Mouse (Mus musculus): ENCODE data around the gene Ovol1.

The Ovol1 gene

DNA sequence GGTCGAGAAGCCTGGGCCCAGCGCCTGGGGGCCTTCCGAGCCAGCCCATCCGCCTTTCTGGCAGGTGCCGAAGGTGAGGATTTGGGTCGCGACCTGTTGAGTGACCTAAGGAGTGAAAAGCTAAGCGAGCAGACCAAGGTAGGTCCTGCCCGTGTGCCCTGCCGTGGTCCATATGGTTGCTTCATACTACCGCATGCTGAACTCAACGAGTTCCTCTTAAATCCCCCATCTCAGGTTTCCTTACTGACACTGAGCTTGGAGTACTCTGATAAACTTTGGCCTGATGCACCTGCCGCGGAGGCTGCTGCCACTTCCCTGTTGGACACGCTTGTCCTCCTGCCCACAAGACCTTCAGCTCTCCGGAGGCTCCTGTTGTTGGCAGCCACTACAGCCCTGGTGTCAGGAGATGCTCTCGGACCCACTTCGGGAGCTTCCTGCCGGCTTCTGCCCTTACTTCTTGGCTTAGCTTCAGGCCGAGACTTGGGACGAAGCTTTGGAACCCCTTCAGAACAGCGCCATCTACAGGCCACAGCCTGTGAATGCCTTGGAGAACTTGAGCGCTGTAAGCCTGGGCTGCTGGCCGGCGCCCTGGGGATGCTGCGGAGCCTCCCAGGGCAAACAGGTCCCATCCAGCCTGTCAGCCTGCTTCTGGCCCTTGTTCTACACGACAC, 8.2 kb upstream of the Ovol1 start:
- DNase-seq (ENCODE audit: low spot score): peak; percentile 87

DNA sequence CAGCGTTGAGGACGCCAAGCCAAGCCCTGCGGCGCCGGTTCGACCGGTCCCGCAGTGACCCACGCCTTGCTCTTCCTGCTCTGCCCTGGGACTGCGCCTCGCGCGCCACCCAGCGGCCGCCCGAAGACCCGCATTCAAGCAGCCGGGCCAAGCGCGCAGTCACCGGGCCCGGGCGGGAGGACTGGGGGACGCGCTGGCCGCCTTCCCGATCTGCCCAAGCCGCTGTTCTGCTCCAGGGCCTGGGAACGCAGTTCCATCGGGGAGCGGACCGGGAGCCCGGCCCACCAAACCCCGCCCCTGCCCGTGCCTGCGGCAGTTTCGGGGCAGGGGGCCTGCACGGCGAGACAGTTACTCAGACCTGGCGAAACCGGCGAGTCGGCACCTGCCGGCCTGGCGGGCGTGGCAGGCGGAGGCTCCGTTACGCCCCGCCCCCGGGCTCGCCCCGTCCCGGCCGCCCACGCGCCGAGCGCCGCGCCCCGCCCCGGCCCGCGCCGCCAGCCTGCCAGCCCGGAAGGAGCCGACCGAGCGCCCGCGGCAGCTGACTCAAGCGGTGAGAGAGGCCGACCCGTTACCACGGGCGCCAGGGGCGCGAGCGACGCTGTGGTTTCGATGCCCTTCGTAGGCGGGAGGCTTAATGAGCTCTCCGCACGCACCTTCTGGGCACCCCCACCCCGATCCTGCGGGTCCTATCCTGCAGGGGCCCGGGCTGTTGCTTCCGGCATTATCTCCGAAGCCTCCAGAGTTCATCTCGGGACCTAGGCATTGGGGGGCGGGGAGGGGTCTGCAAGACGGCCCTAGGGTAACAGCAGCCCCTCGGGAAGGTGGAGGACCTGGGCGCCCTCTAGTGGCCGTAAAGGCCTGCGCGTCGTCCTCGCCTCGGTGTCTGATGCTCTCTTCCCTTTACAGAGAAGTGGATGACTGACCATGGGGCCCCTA, 7.4 kb upstream of the Ovol1 start, which contains the start of gene Ap5b1:
Ap5b1 (plus strand) TSS at position 492 of the 936 bp plus-strand sequence.
- DNase-seq (ENCODE audit: low spot score): peak; percentile 82

DNA sequence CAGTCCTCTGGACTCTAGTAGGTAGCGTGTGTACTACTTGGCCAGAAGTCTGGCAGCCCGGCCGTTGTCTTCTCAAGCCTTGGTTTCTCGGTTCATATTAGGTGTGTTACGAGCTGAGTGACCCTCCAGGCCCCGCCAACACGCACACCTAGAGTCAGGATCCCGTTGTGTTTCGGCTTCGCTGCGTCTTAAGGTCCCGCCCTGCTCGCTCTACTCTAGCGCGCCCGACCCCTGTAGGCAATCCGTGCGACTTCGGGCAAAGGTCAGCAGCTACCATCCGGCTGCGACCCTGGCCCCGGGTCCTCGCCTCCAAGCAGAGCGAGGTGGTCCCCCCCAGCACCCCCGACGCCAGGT, 6.7 kb upstream of the Ovol1 start:
- DNase-seq (ENCODE audit: low spot score): peak; percentile 57

DNA sequence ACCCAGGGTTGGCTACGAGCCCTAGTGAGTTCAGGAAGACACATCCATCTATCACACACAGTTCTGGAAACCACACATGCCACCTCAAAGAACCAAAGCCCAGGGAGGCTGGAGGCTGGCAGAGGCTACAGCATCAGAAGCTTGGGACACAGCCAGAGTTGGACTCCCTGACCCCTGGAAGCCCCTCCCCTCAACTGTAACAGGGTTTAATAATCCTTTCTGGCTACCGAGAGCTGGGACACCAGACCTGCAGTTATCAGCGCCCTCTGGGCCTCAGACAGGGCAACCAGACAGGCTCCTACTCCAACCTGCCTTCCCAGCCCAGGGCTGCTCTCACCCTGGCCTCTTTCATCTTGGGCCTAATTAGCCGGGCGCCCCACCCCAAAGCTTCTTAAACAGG, 5.9 kb upstream of the Ovol1 start:
- peak; percentile 60 for DNase-seq (ENCODE audit: low spot score)

DNA sequence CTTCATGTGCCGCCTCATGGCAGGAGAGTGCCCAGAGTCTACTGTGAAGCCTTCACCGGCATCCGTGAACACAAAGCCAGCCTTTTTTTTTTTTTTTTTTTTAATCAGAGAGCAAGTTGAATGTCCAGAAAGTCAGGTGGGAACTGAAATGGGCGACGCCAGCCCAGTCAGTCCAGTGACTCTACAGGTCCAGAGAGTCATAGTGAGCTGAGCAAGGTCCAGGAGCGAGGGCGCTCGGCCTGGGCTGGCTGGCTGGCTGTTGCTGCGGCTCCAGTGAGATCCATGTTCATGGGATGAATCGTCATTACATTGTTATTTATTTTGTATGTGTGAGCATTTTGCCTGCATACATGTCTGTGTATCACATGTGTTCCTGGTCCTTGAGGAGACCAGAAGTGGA, 2.3 kb upstream of the Ovol1 start:
- DNase-seq (ENCODE audit: low spot score): no peak

DNA sequence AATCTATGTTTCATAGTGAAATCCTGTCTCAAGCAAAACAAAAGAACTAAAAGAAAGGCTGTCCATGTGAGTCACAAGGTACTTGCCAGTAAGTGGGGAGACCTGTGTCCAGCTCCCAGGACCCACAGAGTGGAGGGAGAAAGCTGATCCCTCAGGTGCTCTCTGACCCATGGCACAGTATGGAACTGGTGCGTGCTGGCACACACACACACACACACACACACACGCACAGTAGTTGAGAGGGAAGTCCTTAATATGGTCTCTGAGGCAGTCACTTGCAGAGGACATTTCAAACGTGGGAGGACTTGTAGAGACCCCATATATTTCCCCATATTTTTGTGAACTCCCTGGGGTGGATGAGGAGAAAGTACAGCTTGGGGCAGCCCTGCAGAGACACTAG, 1.4 kb upstream of the Ovol1 start:
- no peak for DNase-seq (ENCODE audit: low spot score)

- no peak for DNase-seq (ENCODE audit: low spot score)
Observed at GRCm38 (mm10) chr19:5561252-5561790, 875 bp upstream of the Ovol1 start.

DNA sequence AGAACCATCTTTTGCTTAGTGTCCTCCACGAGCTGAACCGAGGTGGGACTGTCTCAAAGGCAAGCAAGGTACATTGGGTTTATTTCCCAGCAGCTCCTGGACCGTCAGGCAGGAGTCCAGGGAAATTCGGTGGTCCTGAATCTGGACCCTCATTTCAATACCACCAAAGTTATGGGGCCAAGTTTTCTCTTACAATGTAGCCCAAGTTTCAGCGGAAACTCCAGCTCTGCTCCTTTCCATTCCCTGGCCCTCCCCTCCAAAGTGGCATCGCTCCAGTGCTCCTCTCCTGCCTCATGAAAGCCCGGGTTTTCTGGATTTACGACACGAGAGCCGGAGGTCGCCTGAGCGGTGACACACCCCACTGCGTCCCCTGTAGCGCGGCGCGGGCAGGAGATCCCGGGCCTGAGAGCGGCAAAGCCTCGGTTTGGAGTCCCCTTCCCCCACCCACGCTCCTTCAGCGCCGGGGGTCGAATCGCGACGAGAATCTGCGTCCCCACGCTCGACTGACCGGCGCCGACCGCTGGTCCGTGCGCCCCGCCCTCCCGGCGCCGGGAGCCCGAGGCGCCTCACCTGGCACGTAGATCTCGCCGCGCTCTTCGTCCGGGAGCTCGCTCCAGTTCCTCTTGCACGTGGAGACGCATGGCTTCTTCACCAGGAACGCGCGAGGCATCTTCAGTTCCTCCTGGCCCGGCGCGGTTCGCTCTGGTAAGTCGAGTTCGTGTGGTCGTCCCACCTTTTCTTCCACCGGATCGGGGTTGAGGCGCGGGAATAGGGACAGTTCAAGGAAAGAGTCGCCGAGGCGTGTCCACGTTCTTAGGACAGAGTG, 602 bp downstream of the Ovol1 start:
- DNase-seq (ENCODE audit: low spot score): no peak

DNA sequence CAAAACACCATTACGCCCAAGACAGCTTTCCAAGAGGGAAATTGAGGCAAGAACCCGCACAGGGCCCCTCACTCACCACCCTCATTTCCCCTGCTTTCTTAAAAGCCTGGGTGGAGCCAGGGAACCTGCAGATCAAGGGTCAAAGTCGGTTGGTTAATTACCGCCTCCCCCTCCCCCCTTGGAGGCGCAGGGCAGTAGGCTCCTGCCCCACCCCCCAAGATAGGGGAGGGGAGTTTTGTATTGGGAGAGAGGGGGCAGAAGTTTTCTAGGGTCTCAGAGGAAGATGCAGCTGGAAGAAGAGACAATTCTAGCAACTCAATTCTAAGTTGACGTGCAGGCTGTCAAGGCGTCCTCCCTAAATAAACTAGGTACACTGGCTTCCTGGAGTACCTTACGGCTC, 1.2 kb downstream of the Ovol1 start:
- DNase-seq (ENCODE audit: low spot score): no peak

- DNase-seq (ENCODE audit: low spot score): no peak
Observed at GRCm38 (mm10) chr19:5558770-5559169, 1.7 kb downstream of the Ovol1 start.

- no peak for DNase-seq (ENCODE audit: low spot score)
Observed at GRCm38 (mm10) chr19:5558169-5558568, 2.3 kb downstream of the Ovol1 start.

DNA sequence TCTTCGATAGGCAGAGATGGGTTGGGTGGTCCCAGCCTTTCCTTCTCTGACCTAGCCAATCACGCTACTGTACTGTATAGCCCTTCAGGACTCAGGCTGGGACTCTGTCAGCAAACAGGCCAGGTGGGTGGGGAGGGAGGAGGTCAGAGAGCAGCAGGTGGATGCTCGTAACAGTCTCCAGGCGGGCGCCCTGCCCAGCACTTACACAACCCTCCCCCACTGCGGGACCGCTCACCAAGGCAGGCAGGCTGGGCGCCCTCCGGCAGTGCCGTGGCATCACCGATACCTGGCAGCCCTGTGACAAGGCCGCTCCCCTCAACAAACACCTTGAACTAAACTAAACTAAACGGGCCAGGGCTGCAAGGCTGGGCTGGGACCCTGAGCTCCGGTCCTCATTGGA, 6.2 kb downstream of the Ovol1 start:
- DNase-seq (ENCODE audit: low spot score): no peak

DNA sequence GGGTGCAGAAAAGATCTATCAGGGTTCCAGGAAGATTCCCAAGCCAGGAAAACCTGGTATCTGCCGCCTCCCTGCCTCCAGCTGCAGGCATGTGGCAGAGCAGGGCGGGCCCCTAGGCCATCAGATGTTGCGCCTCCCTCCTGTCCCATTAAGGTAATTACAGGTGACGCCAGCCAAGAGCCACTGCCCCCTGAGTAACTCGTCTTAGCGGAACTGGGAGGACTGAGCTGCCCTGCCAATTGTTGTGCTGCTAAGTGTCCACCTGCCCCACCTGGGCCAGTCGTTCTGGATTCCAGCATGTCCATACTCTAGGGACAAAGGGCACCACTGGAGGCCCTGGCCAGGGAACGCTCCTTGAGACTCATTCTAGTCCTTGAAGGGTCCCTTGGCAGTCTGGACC, 6.6 kb downstream of the Ovol1 start:
- DNase-seq (ENCODE audit: low spot score): no peak

DNA sequence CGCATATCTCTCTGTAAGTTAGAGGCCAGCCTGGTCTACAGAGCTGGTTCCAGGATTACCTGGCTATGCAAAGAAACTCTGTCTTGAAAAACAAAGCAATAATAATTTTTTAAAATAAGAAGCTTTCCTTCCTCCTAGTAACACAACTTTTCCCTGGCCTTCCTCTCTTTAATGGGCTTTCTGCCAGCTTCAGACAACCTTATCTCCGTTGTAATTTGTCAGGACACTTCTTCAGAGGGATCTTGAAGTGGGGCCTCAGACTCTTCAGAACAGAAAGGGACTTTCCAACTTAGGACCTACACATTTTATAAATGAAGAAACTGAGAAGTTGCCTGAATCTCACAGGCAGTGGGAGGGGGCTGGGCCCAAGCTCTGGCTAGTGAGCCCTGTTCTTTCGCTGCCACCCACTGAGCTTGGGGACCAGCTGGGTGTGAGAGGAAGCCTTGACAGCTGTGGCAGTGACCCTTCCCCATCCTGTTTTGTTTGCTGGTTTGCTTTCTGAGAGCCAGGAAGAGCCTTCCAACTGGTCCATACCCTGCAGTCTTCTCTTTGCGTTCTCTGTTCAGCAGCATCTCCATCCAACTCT, 12.9 kb downstream of the Ovol1 start:
- DNase-seq (ENCODE audit: low spot score): no peak

DNA sequence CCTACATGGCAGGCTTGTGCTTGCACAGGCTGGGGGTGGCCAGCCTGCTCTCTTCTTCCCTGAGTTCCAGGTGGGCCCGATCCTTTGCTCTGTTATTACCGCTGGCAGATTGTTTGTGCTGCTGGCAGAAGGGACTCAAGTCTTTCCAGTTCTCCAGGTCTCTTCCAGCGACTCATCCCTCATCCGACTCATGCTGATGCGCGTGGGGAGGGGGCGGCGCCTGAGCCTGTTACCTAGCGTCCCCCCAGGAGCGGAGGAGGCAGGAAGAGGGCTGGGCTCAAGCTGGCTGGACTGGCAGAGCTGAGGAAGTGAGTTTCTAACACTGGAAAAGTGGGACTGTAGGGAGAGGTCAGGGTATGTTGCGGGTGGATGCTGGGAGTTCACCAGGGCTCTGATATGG, 16.4 kb downstream of the Ovol1 start:
- no peak for DNase-seq (ENCODE audit: low spot score)

DNA sequence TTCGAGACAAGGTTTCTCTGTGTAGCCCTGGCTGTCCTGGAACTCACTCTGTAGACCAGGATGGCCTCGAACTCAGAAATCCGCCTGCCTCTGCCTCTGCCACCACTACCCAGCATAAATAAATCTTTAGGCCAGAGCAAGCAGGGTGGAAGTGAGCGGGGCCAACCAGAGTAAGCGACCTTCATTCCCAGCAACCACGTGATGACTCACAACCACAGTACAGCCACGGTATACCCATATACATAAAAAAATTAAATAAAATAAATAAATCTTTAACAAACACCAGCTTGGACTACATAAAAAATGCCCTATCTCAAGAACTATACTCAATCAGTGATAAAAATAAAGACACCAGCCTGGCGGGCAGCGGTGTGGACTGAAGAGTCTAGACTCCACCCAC, 17.1 kb downstream of the Ovol1 start:
- no peak for DNase-seq (ENCODE audit: low spot score)

DNA sequence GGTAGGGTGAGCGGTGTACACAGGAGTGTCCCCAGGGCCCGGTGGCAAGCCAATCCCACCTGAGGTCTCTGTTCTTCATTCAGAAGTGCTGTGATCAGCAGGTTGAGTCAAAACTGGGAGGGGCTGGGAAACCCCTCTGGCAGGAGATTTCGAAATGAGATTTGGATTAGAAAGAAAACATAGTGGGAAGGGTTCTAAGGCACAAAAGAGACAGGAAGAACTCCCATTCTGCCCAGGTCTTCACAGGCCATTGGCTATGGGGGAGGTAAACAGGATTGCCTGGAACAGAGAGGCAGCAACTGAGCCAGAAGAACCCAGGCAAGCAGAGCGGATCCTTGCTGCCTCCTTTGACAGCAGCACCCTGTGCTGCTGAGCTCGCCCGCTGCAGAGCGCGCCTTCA, 21.7 kb downstream of the Ovol1 start:
- DNase-seq (ENCODE audit: low spot score): no peak

DNA sequence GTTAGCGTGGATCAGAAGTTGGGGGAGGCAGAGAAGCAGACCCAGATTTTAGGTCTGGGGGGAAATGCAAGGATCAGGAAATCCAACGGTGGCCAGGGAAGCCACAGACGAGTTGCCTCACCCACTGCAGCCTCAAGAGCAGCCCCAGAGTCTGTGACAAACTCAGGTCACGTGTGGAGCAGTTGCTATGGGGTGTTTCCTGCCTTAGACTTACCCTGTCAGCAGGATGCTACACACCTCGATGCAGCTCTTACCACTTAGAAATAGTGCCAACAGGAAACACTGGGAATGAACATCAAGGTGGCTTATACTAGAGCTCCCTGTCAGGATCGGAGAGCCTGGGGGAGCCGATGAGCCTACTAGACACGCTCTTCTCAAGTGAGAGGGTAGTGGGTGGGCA, 27.9 kb downstream of the Ovol1 start:
- DNase-seq (ENCODE audit: low spot score): no peak

DNA sequence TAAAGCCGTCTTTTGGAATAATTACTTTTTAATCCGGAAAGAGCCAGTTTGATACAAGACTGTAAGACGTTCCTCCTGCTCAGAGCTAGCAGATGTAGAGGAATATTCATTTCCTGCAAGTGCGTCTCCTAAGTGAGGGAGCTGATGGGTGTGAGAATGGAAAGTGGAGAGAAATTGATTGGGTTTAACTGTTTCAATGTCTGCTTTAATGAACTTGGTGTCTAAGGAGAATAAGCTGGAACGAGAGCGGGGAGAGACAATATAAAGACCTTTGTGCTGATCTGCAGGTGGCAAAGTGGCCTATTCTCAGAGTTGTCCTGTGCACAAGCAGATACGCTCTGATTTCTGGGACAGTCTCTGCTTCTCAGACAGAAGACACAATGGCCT, 30.3 kb downstream of the Ovol1 start:
- DNase-seq (ENCODE audit: low spot score): no peak

DNA sequence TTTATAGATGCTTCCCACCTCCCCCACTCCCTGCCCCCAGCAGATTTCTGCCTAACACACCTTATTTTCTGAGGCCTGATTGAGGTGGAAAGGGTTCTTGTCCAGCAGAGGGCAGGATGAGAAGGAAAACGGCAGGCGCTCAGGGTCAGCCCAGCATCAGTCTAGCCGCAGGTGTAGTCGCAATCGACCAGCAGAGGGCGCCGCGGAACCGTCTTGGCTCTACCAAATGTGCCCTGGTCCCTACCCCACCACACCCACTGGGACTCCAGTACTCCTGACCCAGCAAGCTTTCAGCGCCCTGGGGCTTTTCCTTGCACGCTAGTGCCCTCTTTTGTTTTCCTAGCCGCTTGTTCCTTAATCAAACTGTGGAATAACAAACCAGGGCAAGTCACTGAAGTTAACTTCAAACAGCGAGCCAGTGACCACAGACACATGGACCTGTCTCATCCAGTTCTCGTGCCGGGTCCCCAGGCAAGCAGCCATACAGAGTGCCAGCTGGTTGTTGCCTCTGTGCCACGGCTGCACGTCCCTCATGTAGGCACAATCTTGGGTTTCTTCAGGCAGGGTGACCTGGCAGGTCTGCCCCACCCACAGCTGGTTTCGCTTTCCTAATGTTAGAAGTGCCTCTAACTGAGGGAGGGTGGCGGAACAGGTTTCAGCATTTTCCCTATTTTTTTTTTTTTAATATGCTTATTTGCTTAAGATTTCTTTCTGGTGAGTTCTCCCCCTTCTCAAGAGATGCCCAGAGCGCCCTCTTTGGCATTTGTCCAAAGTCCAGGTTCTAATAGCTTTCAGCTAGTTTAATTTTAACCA, 30.9 kb downstream of the Ovol1 start:
- peak; percentile 94 for DNase-seq (ENCODE audit: low spot score)

DNA sequence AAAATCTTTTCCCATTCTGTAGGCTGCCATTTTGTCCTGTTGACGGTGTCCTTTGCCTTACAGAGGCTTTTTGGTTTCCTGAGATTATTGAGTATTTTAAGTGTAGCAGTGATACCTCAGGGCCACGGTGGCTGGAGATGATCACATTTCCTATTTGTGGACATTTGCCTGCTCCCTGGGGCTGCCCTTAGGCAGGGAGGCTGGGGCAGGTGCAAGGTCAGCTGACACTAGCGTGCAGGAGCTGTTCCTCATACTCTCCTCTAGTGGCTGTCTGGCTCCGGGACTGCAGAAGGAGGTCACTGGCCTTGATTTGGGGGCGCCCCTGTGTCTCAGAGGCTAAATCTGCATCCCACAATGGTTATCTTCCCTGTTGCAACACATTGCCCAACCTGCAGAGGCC, 35.2 kb downstream of the Ovol1 start:
- no peak for DNase-seq (ENCODE audit: low spot score)

Measured in MN1 (cell line).